Mouse (Mus musculus): ENCODE results near the gene Tenm4. TPM values are rescaled to one million over a fixed set of nuclear protein-coding genes. Genes with fewer than 3 reads are reported as not detected.

Gene Tenm4
- total RNA-seq, 2 experiments from 2014 or later = 1.0 to 1.9 TPM

GRCm38 (mm10) chr7:96768718-96769117 lies 597.7 kb downstream of the Tenm4 start:
- DNase-seq (ENCODE audit: low spot score) = no peak

DNA sequence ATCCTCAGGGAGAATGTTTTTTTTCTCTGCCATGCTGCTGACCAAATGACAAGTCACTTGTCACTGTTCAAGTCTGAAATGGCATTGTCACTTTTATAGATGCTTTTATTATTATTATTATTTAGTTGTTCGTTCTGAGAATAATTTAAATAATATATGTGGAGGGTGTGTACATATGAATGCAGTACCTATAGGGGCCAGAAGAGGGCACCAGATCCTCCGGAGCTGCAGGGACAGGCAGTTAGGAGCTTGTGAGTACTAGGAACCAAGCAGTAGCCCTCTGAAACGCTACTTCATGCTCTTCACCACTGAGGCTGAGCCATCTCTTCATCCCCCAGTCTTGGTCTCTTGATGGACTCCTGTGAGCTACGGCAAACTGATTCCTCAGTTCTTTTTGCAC lies 598.7 kb downstream of the Tenm4 start:
- peak; percentile 7 for DNase-seq (ENCODE audit: low spot score)

GRCm38 (mm10) chr7:96772966-96773365 lies 601.9 kb downstream of the Tenm4 start:
- DNase-seq (ENCODE audit: low spot score) = no peak

GRCm38 (mm10) chr7:96773585-96774225 lies 602.7 kb downstream of the Tenm4 start:
- DNase-seq (ENCODE audit: low spot score) = no peak

- no peak for DNase-seq (ENCODE audit: low spot score)
These were observed 604.0 kb downstream of the Tenm4 start for GRCm38 (mm10) chr7:96775080-96775486.

DNA sequence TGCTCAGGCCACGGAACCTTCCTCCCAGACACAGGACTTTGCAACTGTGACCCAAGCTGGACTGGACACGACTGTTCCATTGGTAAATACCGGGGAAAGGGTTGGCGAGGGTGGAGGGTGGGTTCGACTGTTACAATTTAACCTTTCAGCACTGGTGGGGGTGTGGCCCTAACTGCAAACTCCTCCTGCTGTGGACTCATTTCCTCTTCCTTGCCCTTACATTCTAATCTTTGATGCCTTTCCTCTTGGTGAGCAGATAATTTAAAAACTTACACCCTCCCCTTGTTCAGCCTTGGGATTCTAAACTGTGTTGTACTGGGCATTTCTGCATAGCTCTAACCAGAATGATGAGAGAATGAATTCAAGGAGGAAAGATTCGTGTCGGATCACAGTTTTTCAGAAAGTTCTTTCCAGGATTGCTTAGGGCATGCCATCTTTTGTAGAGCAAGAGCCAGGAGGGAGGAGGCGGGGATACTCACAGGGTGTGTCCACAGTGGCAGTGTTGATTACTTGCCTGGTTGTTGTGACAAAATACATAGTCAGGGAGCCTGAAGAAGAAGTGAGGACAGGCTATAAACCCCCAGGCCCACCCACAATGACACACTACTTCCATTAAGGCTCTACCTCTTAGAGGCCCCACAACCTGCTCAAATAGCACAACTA lies 607.0 kb downstream of the Tenm4 start:
- DNase-seq (ENCODE audit: low spot score) = no peak

DNA sequence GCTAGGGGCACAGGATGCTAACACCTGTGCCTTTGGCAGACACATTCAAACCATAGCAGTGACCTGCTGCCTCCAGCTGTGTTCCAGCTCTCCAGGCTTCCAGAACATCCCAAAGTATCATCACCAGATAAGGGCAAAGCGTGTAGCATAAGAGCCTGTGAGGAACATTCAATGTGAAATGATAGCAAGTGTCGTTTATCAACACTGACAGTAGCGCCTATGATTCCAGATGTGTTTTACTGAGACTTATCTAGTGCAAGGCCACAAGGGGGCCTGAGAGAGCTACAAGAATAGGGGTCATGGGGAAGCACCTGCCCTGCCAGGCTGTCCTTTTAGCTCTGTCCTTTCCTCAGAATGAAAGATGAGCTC lies 607.5 kb downstream of the Tenm4 start:
- peak; percentile 10 for DNase-seq (ENCODE audit: low spot score)

DNA sequence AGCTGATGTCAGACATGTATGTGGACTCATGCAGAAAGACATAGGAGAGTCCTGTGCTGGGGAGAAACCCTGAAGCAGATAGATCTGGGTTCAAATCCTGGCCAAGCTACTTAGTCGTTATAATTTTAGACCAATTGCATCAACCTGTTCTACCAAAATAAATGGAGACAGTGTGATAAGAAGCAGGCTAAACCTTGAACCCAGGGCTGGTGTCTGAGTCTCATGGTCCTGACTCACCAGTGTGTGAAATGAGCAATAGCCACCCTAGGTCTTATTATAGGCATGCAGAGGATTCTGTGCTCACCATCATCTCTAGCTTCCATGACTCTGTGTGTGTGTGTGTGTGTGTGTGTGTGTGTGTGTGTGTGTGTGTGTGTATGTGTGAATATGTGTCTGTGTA lies 609.5 kb downstream of the Tenm4 start:
- no peak for DNase-seq (ENCODE audit: low spot score)

GRCm38 (mm10) chr7:96781068-96781467 lies 610.0 kb downstream of the Tenm4 start:
- no peak for DNase-seq (ENCODE audit: low spot score)

DNA sequence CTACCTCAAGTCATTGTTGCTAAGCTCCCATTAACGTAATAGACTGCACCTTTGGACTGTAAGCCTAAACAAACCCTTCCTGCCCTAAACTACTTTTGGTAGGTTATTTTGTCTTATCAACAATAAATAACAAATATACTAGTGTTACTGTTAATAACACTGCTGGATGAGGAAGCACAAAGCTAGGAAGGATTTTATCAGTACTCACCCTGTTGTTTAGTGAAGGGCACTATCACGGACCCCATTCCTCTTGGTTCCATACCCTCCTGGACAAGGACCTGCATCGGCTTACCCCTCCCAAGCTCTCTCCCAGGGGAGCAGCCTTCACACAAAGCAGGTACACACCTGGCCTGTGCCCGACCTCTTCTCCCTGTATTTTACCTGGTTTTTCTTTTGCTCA lies 611.6 kb downstream of the Tenm4 start:
- no peak for DNase-seq (ENCODE audit: low spot score)

GRCm38 (mm10) chr7:96785808-96786207 lies 614.8 kb downstream of the Tenm4 start:
- DNase-seq (ENCODE audit: low spot score) = no peak

DNA sequence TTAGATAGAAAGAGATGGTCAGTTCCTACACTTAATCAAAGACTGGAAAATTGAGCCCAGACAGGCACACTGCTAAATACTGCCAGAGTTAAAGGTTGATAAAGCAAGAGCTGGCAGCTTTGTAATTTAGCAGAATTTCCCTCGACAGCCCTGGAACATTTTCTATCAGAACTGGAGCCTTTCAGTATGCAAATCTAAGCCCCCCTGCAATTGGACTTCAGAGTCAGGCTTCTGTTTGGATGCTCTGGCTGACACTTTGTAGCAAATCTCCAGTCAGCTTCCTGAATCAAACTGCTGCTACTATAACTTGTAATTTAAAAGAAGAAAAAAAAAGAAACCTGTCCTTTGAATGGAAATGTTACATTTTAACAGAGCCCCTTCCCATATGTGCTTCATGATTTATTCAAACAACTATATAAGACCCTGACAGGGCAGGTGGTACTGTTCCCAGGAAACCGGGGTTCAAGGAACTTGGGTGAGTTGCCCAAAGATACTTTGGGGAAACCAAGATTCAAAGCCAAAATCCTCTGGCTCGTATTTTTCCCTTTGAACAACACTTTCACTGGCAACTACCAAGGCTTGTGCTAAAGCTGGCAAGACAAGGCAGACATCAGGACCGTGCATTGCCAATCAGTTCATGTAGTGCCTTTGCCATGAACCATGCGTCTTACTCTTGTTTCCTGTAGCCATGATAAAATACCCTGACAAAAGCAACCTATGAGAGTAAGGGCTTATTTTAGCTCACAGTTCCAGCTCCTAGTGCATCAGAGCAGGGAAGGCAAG lies 615.4 kb downstream of the Tenm4 start:
- no peak for DNase-seq (ENCODE audit: low spot score)

GRCm38 (mm10) chr7:96788135-96788534 lies 617.1 kb downstream of the Tenm4 start:
- DNase-seq (ENCODE audit: low spot score) = no peak

DNA sequence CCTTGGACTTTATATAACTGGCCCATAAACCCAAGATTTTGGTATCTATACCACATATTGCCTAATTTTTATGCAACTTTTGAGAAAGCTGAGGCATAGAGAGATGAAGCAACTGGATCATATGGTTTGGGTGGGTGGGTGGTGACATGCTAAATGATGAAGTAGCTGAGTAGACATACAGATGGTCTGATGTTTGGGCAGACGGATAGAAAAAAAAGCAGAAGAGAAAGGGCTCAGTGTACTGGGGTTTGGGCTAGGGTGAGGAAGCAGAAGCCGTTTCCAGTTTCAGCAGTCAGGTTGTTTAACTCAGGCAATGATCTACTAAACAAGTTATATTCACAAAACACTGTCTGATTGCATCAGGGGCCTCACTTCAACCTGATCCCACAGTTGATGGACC lies 619.3 kb downstream of the Tenm4 start:
- no peak for DNase-seq (ENCODE audit: low spot score)

- no peak for DNase-seq (ENCODE audit: low spot score)
These were observed 621.6 kb downstream of the Tenm4 start for GRCm38 (mm10) chr7:96792456-96793229.

DNA sequence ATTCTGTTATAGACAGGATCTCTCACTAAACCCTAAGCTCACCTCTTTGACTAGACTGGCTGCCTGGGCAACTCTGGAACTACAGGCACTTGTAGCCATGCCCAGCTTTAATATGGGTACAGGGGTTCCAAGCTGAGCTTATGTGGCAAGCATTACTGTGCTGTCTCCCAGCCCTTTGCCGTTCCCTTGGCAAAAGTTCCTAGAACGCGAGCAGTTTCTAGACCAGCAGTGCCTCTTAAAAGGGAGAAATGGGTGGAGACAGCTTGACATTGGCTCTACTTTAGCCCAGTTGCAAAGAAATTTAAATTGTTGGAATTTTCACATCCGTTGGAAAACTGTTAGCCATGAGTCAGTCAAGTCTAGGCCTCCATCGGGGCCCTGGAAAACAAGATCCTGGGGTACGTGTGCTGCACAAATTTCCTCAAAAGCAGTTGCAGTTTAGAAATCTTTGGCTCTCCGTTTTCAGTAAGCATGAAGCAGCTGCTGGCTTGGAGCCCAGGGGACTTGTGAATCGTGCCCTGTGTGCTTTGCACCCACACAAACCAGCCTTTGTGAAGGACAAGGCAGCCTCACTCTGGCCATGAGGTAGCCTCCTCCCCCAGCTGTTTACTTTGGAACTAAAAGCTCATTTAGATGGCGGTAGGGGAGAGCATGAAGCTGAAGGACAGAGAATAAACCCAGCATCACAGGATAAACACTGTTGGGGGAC lies 625.1 kb downstream of the Tenm4 start:
- DNase-seq (ENCODE audit: low spot score) = peak; percentile 19

GRCm38 (mm10) chr7:96796788-96797485 lies 625.9 kb downstream of the Tenm4 start:
- DNase-seq (ENCODE audit: low spot score) = no peak

DNA sequence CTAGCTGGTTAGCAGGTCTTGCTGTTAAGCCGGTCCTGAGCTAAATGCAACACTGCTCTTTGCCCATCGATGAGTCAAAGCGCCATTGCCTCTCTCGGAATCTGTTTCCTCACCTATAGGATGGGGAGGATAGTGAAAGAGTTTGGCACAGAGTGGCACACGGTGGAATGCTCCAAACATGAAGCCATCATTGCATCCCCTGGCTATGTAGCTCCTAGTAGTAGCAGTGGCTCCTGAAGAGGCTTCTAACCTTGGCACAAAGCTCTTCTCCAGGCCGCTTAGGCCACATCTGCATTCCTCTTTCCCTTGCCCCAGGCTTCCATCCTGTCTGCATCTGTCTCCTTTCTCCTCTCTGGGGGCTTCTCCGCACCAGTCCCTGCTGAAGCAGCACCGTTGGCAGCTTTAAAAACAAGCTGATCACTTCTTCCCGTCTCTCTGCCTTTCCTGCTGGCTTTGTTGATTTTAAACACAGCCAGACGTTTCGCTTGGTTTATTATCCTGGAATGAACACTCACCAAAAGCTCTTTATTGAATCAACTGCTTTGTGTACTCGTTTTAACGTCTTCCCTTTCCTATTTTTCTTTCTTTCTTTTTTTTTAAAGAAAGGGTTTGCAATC lies 626.8 kb downstream of the Tenm4 start:
- no peak for DNase-seq (ENCODE audit: low spot score)

DNA sequence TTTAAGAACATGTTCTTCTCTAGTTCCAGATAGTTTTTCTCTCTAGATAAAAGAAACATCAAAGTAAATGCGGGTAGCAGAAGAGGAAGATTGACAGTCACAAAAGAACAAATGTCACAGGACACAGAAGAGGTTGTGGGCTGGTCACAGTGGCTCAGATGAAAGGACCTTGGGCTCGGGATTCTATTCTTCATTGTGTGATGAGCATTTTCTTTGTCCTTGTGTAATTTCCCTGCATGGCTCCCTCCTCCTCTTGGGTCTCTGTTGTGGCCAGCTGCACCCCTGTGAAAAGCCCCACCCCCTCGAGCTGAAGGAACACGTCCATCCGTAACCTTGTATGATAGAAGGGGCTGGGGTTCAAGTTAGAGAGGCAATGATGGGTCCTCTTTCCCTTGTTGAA lies 628.8 kb downstream of the Tenm4 start:
- no peak for DNase-seq (ENCODE audit: low spot score)

- no peak for DNase-seq (ENCODE audit: low spot score)
These were observed 630.3 kb downstream of the Tenm4 start for GRCm38 (mm10) chr7:96801368-96801767.
